Mouse (Mus musculus): ENCODE measurements around the gene Map1s.
A peak's percentile ranks its signal among the peaks of the same experiment; 100 is the strongest.
"Not testable (repeated sequence)": the region's sequence is repeated elsewhere in the genome, so short reads cannot be mapped to it uniquely, and the experiment has no call there.

Map1s gene

GRCm38 (mm10) chr8:70879500-70879899 lies 26.2 kb upstream of the Map1s start:
- no peak for DNase-seq (ENCODE audit: low spot score)

DNA sequence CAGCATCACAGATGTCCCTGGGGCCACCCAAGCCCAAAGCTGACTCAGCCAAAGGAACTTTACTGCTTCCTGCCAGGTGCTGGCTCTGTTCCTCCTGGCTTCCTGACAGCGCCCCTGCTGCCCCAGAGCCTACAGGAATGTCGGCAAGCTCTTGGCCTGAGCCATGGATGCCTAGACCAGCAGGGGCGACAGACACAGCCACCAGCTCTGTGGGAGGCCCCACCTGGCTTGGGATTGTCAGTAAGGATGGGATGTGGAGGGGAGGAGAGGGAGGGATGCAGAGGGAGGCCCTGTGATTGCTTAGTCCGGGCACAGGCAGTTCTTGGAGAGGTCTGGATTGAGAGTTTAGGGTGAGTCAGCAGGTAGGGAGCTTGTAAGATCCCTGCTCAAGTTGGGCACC lies 25.6 kb upstream of the Map1s start:
- peak; percentile 8 for DNase-seq (ENCODE audit: low spot score)

GRCm38 (mm10) chr8:70880546-70880945 lies 25.2 kb upstream of the Map1s start:
- no peak for DNase-seq (ENCODE audit: low spot score)

DNA sequence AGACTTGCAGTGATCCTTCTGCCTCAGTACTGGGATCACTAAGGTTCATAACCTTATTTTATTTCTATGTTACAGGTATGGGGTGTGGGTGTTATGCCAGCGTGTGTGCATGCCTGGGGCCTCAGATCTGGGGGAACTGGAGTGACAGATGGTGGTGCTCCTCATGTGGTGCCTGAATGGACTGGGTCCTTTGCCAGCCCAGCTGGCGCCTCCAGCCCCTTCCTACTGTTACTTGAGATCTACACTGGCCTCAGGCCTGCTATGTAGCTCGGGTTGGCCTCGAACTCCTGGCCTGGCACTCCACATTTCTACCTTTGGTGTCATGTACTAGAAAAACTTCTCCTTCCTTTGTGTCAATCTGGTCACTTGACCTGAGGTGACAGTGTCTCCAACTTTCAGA lies 21.5 kb upstream of the Map1s start:
- DNase-seq (ENCODE audit: low spot score): no peak

DNA sequence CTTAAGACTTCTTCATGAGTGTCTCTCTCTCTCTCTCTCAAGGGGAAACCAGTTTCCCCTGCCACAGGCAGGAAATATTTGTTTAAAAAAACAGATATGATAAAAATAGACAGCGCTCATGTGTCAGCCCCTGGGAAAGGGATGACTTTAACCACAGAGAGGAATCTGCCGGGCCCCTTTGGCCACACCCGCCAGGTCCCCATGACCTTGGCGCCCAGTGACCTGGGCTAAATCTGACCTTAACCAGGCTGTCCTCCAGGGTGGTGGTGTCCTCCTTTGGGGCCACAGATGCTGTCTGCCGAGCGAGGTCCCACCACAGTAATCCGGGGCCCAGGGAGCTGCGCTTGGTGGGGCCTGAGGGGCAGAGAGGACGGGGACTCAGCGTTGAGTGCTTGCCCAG lies 21.0 kb upstream of the Map1s start:
- DNase-seq (ENCODE audit: low spot score): no peak

DNA sequence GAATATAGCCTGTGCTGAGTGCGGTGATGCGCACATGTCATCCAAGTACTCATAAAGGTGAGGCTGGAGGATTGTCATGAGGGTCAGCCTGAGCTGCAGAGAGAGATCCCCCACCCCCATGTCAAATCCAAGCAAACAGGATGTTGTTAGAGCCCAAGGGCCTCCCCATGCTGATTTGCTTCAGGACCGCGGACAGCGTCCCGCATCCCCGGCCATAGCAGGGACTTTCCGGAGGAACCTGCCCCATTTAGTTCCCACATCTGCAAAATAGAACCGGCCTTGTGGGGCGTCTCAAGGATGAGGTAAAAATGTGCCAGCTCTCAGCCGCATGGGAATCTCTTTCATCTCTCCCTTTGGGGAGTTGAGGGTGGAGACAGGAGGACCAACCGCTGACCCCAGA lies 20.1 kb upstream of the Map1s start:
- DNase-seq (ENCODE audit: low spot score): no peak

- no peak for DNase-seq (ENCODE audit: low spot score)
Observed at GRCm38 (mm10) chr8:70887669-70888068, 18.1 kb upstream of the Map1s start.

GRCm38 (mm10) chr8:70890656-70891055 lies 15.1 kb upstream of the Map1s start:
- no peak for DNase-seq (ENCODE audit: low spot score)

GRCm38 (mm10) chr8:70891356-70891755 lies 14.4 kb upstream of the Map1s start:
- no peak for DNase-seq (ENCODE audit: low spot score)

DNA sequence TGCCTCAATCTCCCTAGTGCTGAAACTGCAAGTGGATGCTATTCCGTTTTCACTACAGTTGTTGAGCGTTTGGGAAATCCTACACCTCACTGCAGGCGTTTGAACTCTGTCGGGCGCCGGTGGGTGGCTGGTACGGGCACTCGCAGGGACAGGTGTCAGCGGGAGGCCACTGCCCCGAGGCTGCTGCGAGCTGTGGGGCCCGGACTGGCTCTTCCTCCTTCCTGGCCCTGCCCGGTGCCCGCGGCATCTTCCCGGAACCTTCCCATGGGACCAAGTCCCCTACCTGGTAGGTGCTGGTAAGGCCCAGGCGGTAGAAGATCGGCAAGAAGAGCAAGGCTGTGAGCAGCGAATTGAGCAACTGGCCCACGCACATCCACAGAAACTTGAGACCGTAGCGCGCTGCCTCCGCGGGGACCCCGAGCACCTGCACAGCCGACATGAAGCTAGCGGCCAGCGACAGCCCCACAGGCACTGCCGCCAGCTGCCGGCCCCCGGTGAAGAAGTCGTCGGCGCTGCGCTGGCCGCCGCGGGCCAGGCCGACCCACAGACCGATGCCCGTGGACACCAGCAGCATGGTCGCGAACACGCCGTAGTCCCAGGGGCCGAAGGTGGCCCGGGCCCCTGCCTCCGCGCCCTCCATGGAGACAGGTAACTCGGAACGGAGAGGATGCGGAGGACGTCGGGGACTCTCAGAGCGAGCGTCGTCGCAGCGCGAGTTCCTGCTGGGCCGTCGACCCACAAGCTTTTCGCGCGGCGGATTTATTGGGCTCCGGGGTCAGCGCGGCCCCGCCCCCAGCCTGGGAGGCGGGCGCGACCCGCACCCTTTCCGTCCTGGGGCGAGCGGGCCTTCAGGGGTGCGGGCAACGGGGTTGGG lies 13.5 kb upstream of the Map1s start, which contains the start of gene Slc5a5:
Gene Slc5a5, minus strand, starts transcription at position 736 of the 874 bp plus-strand sequence.
- DNase-seq (ENCODE audit: low spot score): no peak

DNA sequence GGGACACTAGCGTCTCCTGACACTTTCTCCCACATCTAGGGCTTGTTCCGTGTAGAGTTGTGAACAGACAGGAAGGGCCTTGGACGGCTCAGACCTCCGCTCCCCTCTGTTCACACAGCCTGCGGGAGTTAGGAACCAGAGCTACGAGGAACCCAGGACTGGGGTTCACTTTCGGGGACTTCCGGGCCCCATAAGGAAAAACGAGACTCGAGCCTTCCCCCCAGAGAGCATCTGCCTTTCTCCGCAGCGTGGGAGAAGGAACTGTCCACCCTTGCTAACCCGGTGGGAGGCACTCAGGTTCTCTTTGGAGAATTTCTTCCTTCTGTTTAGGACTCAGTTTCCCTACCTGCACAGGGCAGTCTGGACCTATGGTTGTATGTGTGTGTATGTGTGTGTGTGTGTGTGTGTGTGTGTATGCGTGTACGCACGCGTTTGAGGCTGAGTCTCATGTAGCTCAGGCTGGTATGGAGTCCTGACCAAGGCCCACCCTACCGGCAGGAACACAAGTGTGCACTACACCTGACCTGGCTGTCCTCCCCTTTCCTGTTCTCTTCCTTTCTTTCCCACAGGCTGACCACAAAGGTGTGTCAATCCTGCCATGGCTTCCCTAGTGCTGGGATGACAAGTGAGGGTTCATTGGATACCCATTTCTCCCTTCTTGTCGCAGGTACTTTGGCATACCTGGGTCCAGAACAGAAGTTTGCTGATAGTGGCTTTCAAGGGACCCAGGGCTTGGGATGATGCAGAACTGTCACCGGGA lies 12.7 kb upstream of the Map1s start:
- no peak for DNase-seq (ENCODE audit: low spot score)

DNA sequence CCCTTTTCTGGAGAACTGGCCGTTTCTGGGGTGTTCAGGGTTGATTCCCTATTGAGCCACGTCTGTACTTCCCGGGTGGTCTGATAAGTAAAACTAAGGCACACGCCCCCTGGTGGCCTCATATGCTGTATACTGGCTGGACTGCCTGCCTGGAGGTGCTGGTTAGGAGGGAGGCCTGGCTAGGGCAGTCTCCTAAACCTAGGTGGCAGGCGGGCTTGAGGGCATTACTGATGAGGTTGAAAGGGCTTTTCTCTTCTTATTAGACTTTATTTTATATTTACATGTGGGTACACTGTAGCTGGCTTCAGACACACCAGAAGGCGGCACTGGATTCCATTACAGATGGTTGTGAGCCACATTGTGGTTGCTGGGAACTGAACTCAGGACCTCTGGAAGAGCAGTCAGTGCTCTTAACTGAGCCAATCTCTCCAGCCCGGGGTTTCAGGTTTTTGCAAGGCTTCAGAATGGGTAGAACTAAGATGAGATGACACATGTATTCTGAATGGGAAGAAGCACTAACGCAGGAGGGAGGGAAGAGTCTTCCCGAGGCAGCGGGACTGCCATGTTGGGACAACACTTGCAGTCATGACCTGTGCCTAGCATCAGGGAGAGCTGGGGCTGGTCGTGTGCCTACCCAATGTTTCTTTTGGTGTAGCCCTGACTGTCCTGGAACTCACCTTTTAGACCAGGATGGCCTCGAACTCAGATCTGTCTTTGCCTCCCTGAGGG lies 11.9 kb upstream of the Map1s start:
- DNase-seq (ENCODE audit: low spot score): no peak

- no peak for DNase-seq (ENCODE audit: low spot score)
Observed at GRCm38 (mm10) chr8:70894385-70894720, 11.4 kb upstream of the Map1s start.

- DNase-seq (ENCODE audit: low spot score): no peak
Observed at GRCm38 (mm10) chr8:70894771-70895545, 10.8 kb upstream of the Map1s start.

DNA sequence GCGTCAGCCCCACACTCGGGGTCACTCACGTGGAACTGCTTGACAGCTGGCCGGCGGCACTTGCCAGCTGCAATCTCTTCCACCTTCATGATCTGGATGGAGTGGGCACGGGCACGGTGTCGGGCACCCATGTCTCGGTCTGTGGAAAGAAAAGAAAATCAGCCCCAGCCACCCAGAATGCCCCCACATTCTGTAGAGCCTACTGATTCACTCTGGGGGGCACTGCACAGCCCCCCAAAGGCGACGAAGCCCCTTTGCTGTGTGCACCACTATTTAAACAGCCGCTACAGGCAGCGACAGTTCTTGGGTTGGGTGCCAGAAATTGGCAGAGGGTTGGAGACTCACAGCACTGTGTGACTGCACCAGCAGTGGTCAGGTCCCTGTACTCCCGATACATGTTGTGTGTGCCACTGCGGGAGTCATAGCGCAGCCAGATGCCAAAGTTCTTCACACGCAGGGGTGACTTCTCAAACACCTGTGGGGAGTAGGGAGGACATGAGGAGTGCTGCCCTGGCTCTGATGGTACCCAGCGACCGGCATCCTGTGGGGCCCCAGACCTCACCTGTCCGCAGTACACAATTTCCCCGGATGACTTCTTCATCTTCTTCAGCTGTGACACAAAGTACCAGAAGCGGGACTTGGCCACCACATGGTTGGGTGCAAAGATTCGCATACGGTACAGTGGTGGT lies 10.0 kb upstream of the Map1s start:
- DNase-seq (ENCODE audit: low spot score): not testable (repeated sequence)

DNA sequence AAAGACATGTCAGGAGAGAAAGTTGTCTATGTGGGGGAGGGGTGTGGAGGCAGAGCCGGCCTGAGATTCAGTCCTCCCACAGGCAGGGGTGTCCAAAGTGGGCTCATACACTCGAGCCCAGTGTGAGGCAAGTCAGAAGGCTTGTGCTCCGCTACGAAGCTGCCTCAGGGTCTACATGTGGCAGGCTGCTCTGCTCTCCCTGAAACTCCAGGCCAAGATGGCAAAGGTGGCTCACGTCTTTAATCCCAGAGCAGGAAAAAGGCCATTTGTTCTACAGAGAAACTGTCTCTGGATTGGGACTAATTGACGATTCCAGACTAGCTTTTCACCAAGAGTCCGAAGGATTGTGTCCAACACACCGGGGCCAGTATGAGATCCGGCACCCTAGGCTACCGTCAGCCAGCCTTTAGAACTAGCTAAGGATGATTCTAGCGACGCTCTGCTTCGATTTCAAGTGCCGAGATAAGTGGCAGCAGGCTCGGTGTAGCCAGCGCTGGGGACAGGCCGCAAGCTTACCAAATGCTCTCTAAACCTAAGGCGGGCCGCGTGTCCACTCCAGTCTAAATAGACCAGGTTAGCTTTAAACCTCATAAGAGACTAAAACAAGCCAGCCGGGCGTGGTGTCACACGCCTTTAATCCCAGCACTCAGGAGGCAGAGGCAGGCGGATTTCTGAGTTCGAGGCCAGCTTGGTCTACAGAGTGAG lies 9.3 kb upstream of the Map1s start:
- no peak for DNase-seq (ENCODE audit: low spot score)

DNA sequence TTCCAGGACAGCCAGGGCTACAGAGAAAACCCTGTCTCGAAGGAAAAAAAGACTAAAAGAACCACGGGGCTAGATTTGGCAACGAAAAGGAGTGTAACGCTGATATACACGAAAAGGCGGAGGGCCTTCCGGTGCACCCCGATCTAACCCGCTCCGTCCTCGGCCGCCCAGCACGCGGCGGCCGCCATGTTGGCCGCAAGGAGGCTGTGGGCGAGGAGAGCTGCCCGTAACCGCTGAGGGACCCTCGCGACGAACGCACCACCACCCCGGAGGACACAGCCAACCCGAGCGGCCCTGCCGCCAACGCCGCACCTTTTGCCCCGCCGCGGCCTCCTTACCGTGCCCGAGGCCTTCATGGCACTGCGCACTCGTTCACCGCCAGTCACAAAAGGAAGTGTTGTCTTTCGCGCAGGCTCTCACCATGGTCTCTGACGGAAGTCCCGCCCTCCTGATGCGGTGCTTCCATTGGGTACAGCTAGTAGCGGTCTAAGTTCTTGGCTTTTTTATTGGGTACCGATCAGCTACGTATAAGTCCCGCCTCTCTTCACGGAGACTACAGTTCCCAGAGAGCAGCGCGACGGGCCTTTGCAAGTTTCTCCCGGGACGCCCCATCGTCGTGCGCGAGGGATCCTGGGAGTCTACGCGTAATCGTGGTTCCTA lies 8.6 kb upstream of the Map1s start, which contains the start of gene Rpl18a:
Gene Rpl18a, minus strand, starts transcription at position 392 of the 660 bp plus-strand sequence.
- peak; percentile 68 for DNase-seq (ENCODE audit: low spot score)

- peak; percentile 54 for DNase-seq (ENCODE audit: low spot score)
Observed at GRCm38 (mm10) chr8:70897681-70898413, 7.9 kb upstream of the Map1s start.

- DNase-seq (ENCODE audit: low spot score): no peak
Observed at GRCm38 (mm10) chr8:70898661-70899198, 7.0 kb upstream of the Map1s start.

Data from urinary bladder, postnatal 10 days (tissue).